Mouse (Mus musculus): Measurements from ENCODE around the gene Dnajc27. TPM values are rescaled to one million over a fixed set of nuclear protein-coding genes. Genes with fewer than 3 reads are reported as not detected.

Dnajc27 gene
- total and polyA plus RNA-seq, 3 experiments, result 7.9 to 10.1 (median 9.8) TPM

DNA sequence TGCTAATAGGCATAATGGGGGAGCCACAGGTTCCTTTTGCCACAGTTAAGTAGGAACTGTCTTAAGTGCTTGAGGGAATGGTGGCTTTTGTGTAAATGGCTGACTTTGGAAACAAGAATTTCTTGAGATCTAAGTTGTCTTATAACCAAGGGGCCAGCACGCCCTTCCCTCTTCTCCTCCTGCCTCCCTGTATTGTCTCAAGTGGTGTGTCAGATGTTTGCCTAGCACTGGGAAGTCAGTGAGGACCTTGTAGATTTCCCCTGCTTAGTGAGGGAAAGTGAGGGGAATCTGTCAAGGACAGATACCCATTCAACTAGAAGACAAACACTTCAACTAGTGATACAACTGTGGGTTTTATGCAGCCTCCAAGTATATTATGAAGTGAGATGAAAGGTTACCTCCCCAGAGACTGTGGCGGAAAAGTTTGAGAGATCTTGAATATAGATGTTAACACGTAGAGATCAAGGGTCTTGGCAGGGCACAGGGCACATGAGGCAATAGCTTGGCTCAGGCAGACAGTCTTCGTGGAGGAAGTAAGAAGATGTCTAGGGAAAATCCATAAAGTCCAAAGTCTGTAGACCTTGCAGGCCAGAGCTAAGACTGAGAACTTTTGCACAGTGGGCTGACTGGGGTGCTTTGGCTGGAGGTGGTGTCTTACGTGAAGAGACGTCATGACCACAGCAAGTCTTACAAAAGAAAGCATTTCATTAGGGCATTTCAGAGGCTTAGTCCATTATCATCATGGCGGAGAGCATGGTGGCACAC lies 76.7 kb downstream of the Dnajc27 start:
- TF ChIP-seq CHD1 (IDR thresholded peaks at IDR 0.05; ENCODE audit: low read depth, low read length), result no peak
- no peak for TF ChIP-seq SMC3 (IDR thresholded peaks at IDR 0.05; ENCODE audit: low read depth, low read length)
- no peak for TF ChIP-seq CTCF (conservative IDR thresholded peaks at IDR 0.05 in 1 of 2, IDR thresholded peaks at IDR 0.05 in 1 of 2; ENCODE audit: low read depth in 2 of 2, low read length in 2 of 2)
- TF ChIP-seq ELF1 (IDR thresholded peaks at IDR 0.05; ENCODE audit: low read depth, low read length), result no peak
- no peak for TF ChIP-seq KAT2A (IDR thresholded peaks at IDR 0.05; ENCODE audit: insufficient replicate concordance, low read length)
- no peak for TF ChIP-seq SIN3A (IDR thresholded peaks at IDR 0.05; ENCODE audit: low read length)
- no peak for DNase-seq (ENCODE audit: extremely low read depth)
- Histone ChIP-seq H3K4me2 (ENCODE audit: insufficient read depth, low read depth, poor library complexity, severe bottlenecking) (no peak overlapping the region), H3K36me3 (replicated peaks in 1 of 2; ENCODE audit: control insufficient read depth in 1 of 2, insufficient read depth in 1 of 2, low read length in 1 of 2) (no peaks in the 10 kb centered on the region), H3K27ac (ENCODE audit: insufficient read depth, low read depth) (no peak overlapping the region), H3K79me2 (replicated peaks; ENCODE audit: control insufficient read depth, extremely low read depth, insufficient read depth, poor library complexity, severe bottlenecking) (no peaks in the 10 kb centered on the region), H3K27me3 (replicated peaks) (no peaks in the 10 kb centered on the region), H3K4me3 (replicated peaks in 1 of 3; ENCODE audit: low read depth in 2 of 3, low read length in 2 of 3, poor library complexity in 1 of 3) (no peak overlapping the region), H3K9ac (ENCODE audit: insufficient read depth, low read depth) (no peak overlapping the region), H3K9me3 (replicated peaks; ENCODE audit: low read length) (no peaks in the 10 kb centered on the region), H3K4me1 (ENCODE audit: control insufficient read depth in 1 of 2, insufficient read depth in 2 of 2) (no peaks in the 10 kb centered on the region)
- in situ Hi-C loops (cut with MboI; ENCODE audit: low pct_ligation_motif_present, low pct_unique_long_range_greater_than_20kb, low sequenced_read_pairs), result no loop called here
- dilution Hi-C loops (cut with MboI; ENCODE audit: extremely low pct_ligation_motif_present, extremely low pct_unique_long_range_greater_than_20kb, low sequenced_read_pairs), result no loop called here

Other genes with a start within 250 kb of the Dnajc27 start
- 3.5 and 4.4 TPM in 2 replicates for gene Pomc, start 127.6 kb upstream of the Dnajc27 start, total RNA-seq (2012; rRNA removed)
- gene Pomc, start 127.6 kb upstream of the Dnajc27 start, total RNA-seq (2014; rRNA removed), result 2.8 and 2.9 TPM in 2 replicates
- gene Pomc, start 127.6 kb upstream of the Dnajc27 start, polyA plus RNA-seq (2012; ENCODE audit: insufficient read length, low read depth), result 2.5 and 3.2 TPM in 2 replicates
- 0.63 and 0.68 TPM in 2 replicates for gene Efr3b, start 43.7 kb upstream of the Dnajc27 start, total RNA-seq (2012; rRNA removed)
- 0.82 and 1.7 TPM in 2 replicates for gene Efr3b, start 43.7 kb upstream of the Dnajc27 start, total RNA-seq (2014; rRNA removed)
- 1.7 and 2.1 TPM in 2 replicates for gene Efr3b, start 43.7 kb upstream of the Dnajc27 start, polyA plus RNA-seq (2012; ENCODE audit: insufficient read length, low read depth)
- 0.04 and 0.13 TPM in 2 replicates for gene Adcy3, start 50.5 kb downstream of the Dnajc27 start, total RNA-seq (2012; rRNA removed)
- 0.13 and 0.18 TPM in 2 replicates for gene Adcy3, start 50.5 kb downstream of the Dnajc27 start, total RNA-seq (2014; rRNA removed)
- gene Adcy3, start 50.5 kb downstream of the Dnajc27 start, polyA plus RNA-seq (2012; ENCODE audit: insufficient read length, low read depth), result 0.34 and 0.44 TPM in 2 replicates
- 3.6 and 4.7 TPM in 2 replicates for gene Ptrhd1, start 151.4 kb downstream of the Dnajc27 start, total RNA-seq (2012; rRNA removed)
- 7.3 and 9.3 TPM in 2 replicates for gene Ptrhd1, start 151.4 kb downstream of the Dnajc27 start, total RNA-seq (2014; rRNA removed)
- 6.7 and 6.8 TPM in 2 replicates for gene Ptrhd1, start 151.4 kb downstream of the Dnajc27 start, polyA plus RNA-seq (2012; ENCODE audit: insufficient read length, low read depth)
- 25.3 and 25.4 TPM in 2 replicates for gene Cenpo, start 151.7 kb downstream of the Dnajc27 start, total RNA-seq (2012; rRNA removed)
- 32.1 and 32.7 TPM in 2 replicates for gene Cenpo, start 151.7 kb downstream of the Dnajc27 start, total RNA-seq (2014; rRNA removed)
- 19.3 and 24.4 TPM in 2 replicates for gene Cenpo, start 151.7 kb downstream of the Dnajc27 start, polyA plus RNA-seq (2012; ENCODE audit: insufficient read length, low read depth)